Mouse (Mus musculus) forebrain, embryonic 11.5 days (tissue): Measurements from ENCODE around the gene Gm13539. TPM values are rescaled to one million over a fixed set of nuclear protein-coding genes. Genes with fewer than 3 reads are reported as not detected.
"Not testable (repeated sequence)": the region's sequence is repeated elsewhere in the genome, so short reads cannot be mapped to it uniquely, and the experiment has no call there.

Source experiments
- ATAC-seq: fragments of 200-750 bp; cut with Nextera tagmentation; replicated peaks from 2 replicates; pipeline ENCODE4 v1.8.0; 2017; ENCODE audit warnings: moderate TSS enrichment; ENCODE audit not compliant: low FRiP score
- DNase-seq: peaks from one replicate; pipeline ENCODE4 v3.0.0-alpha.2; 2017; ENCODE audit warnings: low spot score
- H3K27ac ChIP-seq: fragments of 300-500 bp; sonication (generic); 2 replicates; pipeline ENCODE4 v1.5.1; 2014; ENCODE audit warnings: low read depth, low read length
- H3K27me3 ChIP-seq: fragments of 300-500 bp; sonication (generic); 2 replicates; pipeline ENCODE4 v1.6.1; 2014; ENCODE audit warnings: mild to moderate bottlenecking, low read length, mixed read lengths; ENCODE audit not compliant: control insufficient read depth, insufficient read depth
- H3K36me3 ChIP-seq: fragments of 300-500 bp; sonication (generic); 2 replicates; pipeline ENCODE4 v1.6.1; 2014; ENCODE audit warnings: mild to moderate bottlenecking, low read length, moderate library complexity, mixed read lengths; ENCODE audit not compliant: control insufficient read depth, insufficient read depth
- H3K4me1 ChIP-seq: fragments of 300-500 bp; sonication (generic); replicated peaks from 2 replicates; pipeline ENCODE4 v1.6.1; 2014; ENCODE audit warnings: low read length, mixed read lengths; ENCODE audit not compliant: control insufficient read depth, insufficient read depth
- H3K4me2 ChIP-seq: fragments of 300-500 bp; sonication (generic); 2 replicates; pipeline ENCODE4 v1.6.1; 2014; ENCODE audit warnings: low read depth, mild to moderate bottlenecking, low read length, moderate library complexity, mixed read lengths; ENCODE audit not compliant: severe bottlenecking
- H3K4me3 ChIP-seq: fragments of 300-500 bp; sonication (generic); 2 replicates; pipeline ENCODE4 v1.5.1; 2014; ENCODE audit warnings: low read depth, low read length
- H3K9ac ChIP-seq: fragments of 300-500 bp; sonication (generic); 2 replicates; pipeline ENCODE4 v1.6.1; 2014; ENCODE audit warnings: low read length
- H3K9me3 ChIP-seq: fragments of 300-500 bp; sonication (generic); 2 replicates; pipeline ENCODE4 v1.6.1; 2016; ENCODE audit warnings: low read length, mixed read lengths; ENCODE audit not compliant: control insufficient read depth
- WGBS: fragments of 180-500 bp; shearing (Covaris S2); extraction: QIAGEN DNeasy Blood & Tissue Kit; methylation state at CpG from one replicate; pipeline ENCODE4 v1.1.7; 2014; 5-methylcytosine and 5-hydroxymethylcytosine counted together
- polyA plus RNA-seq: library from polyadenylated mRNA; unstranded; fragments of >200 nt; fragmentation: Nextera tagmentation; extraction: Ambion mirVana; gene quantifications from 2 replicates; pipeline ENCODE4 v1.2.1, GENCODE M21; 2014

Gene Gm13539
- polyA plus RNA-seq, 1 experiment from 2014 or later = not detected

- Histone ChIP-seq H3K27ac (no peak overlapping the region), H3K9me3 (no peaks in the 10 kb centered on the region), H3K4me2 (no peak overlapping the region), H3K9ac (no peak overlapping the region), H3K4me3 (no peak overlapping the region), H3K36me3 (no peaks in the 10 kb centered on the region), H3K4me1 (no peaks in the 10 kb centered on the region), H3K27me3 (no peaks in the 10 kb centered on the region)
- DNase-seq = no peak
- no peak for ATAC-seq
- WGBS = 83% methylated on average over 2 of the region's 2 CpGs
Observed at GRCm38 (mm10) chr2:25811711-25812110, 29.7 kb downstream of the Gm13539 start.

GRCm38 (mm10) chr2:25813364-25813763 lies 31.3 kb downstream of the Gm13539 start:
- DNase-seq (no peak), ATAC-seq (no peak)
- no peak overlapping the region for H3K27ac ChIP-seq
- no peak overlapping the region for H3K4me3 ChIP-seq
- H3K4me1 ChIP-seq = no peaks in the 10 kb centered on the region
- no peaks in the 10 kb centered on the region for H3K36me3 ChIP-seq
- H3K9ac ChIP-seq = no peak overlapping the region
- H3K4me2 ChIP-seq = no peak overlapping the region
- 82% methylated on average over 5 of the region's 5 CpGs for WGBS
- H3K9me3 ChIP-seq = no peaks in the 10 kb centered on the region
- H3K27me3 ChIP-seq = no peaks in the 10 kb centered on the region

GRCm38 (mm10) chr2:25815748-25816147 lies 33.7 kb downstream of the Gm13539 start, which contains the start of gene Glt6d1:
Glt6d1 (minus strand) TSS chr2:25815848.
- H3K4me2 ChIP-seq, H3K9me3 ChIP-seq, H3K27ac ChIP-seq, H3K27me3 ChIP-seq, H3K36me3 ChIP-seq, H3K4me3 ChIP-seq, DNase-seq, H3K9ac ChIP-seq, ATAC-seq, H3K4me1 ChIP-seq: not testable (repeated sequence)
- WGBS = 86% methylated on average over 1 of the region's 1 CpGs

GRCm38 (mm10) chr2:25822806-25823205 lies 40.7 kb downstream of the Gm13539 start, which contains the start of gene Lcn9:
Lcn9 (plus strand) TSS chr2:25823153.
- H3K9me3 ChIP-seq = no peaks in the 10 kb centered on the region
- H3K4me1 ChIP-seq = no peaks in the 10 kb centered on the region
- no peak within 1 kb of the TSS for H3K9ac ChIP-seq
- no peak for DNase-seq
- H3K36me3 ChIP-seq = no peaks in the 10 kb centered on the region
- H3K27me3 ChIP-seq = no peaks in the 10 kb centered on the region
- 83% methylated on average over 1 of the region's 1 CpGs for WGBS
- no peak within 1 kb of the TSS for H3K27ac ChIP-seq
- H3K4me2 ChIP-seq = no peak within 1 kb of the TSS
- no peak for ATAC-seq
- no peak within 1 kb of the TSS for H3K4me3 ChIP-seq

- Histone ChIP-seq H3K4me1 (no peaks in the 10 kb centered on the region), H3K4me2 (no peak overlapping the region), H3K27ac (no peak overlapping the region), H3K36me3 (no peaks in the 10 kb centered on the region), H3K27me3 (no peaks in the 10 kb centered on the region), H3K9ac (no peak overlapping the region), H3K9me3 (no peaks in the 10 kb centered on the region), H3K4me3 (no peak overlapping the region)
- DNase-seq (no peak), ATAC-seq (no peak)
- 87% methylated on average over 3 of the region's 3 CpGs for WGBS
Observed at GRCm38 (mm10) chr2:25824751-25825150, 42.7 kb downstream of the Gm13539 start.

- 78% methylated on average over 8 of the region's 8 CpGs for WGBS
- no peak overlapping the region for H3K4me2 ChIP-seq
Observed at GRCm38 (mm10) chr2:25828344-25828947, 46.4 kb downstream of the Gm13539 start.

GRCm38 (mm10) chr2:25830786-25831185 lies 48.7 kb downstream of the Gm13539 start:
- 92% methylated on average over 3 of the region's 3 CpGs for WGBS
- Histone ChIP-seq H3K9ac (no peak overlapping the region), H3K27me3 (no peaks in the 10 kb centered on the region), H3K4me2 (no peak overlapping the region), H3K4me1 (no peaks in the 10 kb centered on the region), H3K9me3 (no peaks in the 10 kb centered on the region), H3K27ac (no peak overlapping the region), H3K36me3 (no peaks in the 10 kb centered on the region), H3K4me3 (no peak overlapping the region)
- ATAC-seq (no peak), DNase-seq (no peak)

More at GRCm38 (mm10) chr2:25828344-25828947, 46.4 kb downstream of the Gm13539 start:
- Histone ChIP-seq H3K36me3 (no peaks in the 10 kb centered on the region), H3K27me3 (no peaks in the 10 kb centered on the region), H3K4me1 (no peaks in the 10 kb centered on the region), H3K27ac (no peak overlapping the region), H3K4me3 (no peak overlapping the region), H3K9me3 (no peaks in the 10 kb centered on the region), H3K9ac (no peak overlapping the region)
- ATAC-seq = no peak
- no peak for DNase-seq

- no peak for ATAC-seq
- 50% methylated on average over 5 of the region's 5 CpGs for WGBS
- Histone ChIP-seq H3K36me3 (no peaks in the 10 kb centered on the region), H3K27me3 (no peaks in the 10 kb centered on the region), H3K4me3 (no peak overlapping the region), H3K4me1 (no peaks in the 10 kb centered on the region), H3K9ac (no peak overlapping the region), H3K4me2 (no peak overlapping the region), H3K9me3 (no peaks in the 10 kb centered on the region), H3K27ac (no peak overlapping the region)
- DNase-seq = peak; percentile 88
Observed at GRCm38 (mm10) chr2:25836291-25836690, 54.2 kb downstream of the Gm13539 start.
